Mouse (Mus musculus) neural tube, embryonic 14.5 days (tissue): ENCODE measurements around the gene Rundc3a. TPM values are rescaled to one million over a fixed set of nuclear protein-coding genes. Genes with fewer than 3 reads are reported as not detected.
"Not testable (repeated sequence)": the region's sequence is repeated elsewhere in the genome, so short reads cannot be mapped to it uniquely, and the experiment has no call there.

Experiments
- ATAC-seq: fragments of 200-750 bp; cut with Nextera tagmentation; 2 replicates; pipeline ENCODE4 v1.8.0; 2017; ENCODE audit warnings: low read depth, mild to moderate bottlenecking, moderate TSS enrichment, moderate library complexity
- H3K27ac ChIP-seq: fragments of 300-500 bp; sonication (generic); 2 replicates; pipeline ENCODE4 v1.5.1; 2014; ENCODE audit warnings: low read depth, mild to moderate bottlenecking, control low read depth, low read length, moderate library complexity, mixed read lengths
- H3K27me3 ChIP-seq: fragments of 300-500 bp; sonication (generic); 2 replicates; pipeline ENCODE4 v1.6.1; 2014; ENCODE audit warnings: low read length; ENCODE audit not compliant: control insufficient read depth, insufficient read depth
- H3K36me3 ChIP-seq: fragments of 300-500 bp; sonication (generic); 2 replicates; pipeline ENCODE4 v1.6.1; 2014; ENCODE audit warnings: low read length, mixed read lengths; ENCODE audit not compliant: control insufficient read depth, insufficient read depth
- H3K4me1 ChIP-seq: fragments of 300-500 bp; sonication (generic); 2 replicates; pipeline ENCODE4 v1.6.1; 2014; ENCODE audit warnings: low read length; ENCODE audit not compliant: control insufficient read depth, insufficient read depth
- H3K4me2 ChIP-seq: fragments of 300-500 bp; sonication (generic); 2 replicates; pipeline ENCODE4 v1.6.1; 2014; ENCODE audit warnings: mild to moderate bottlenecking, low read depth, low read length, control low read depth
- H3K4me3 ChIP-seq: fragments of 300-500 bp; sonication (generic); 2 replicates; pipeline ENCODE4 v1.5.1; 2014; ENCODE audit warnings: low read depth, low read length, control low read depth, mixed read lengths
- H3K9ac ChIP-seq: fragments of 300-500 bp; sonication (generic); replicated peaks from 2 replicates; pipeline ENCODE4 v1.6.1; 2014; ENCODE audit warnings: low read depth, mild to moderate bottlenecking, control low read depth, low read length, mixed read lengths
- H3K9me3 ChIP-seq: fragments of 300-500 bp; sonication (generic); 2 replicates; pipeline ENCODE4 v1.6.1; 2016; ENCODE audit warnings: low read length; ENCODE audit not compliant: control insufficient read depth
- WGBS: fragments of 180-500 bp; shearing (Covaris S2); extraction: QIAGEN DNeasy Blood & Tissue Kit; methylation state at CpG from one replicate; pipeline ENCODE4 v1.1.7; 2014; 5-methylcytosine and 5-hydroxymethylcytosine counted together
- polyA plus RNA-seq: library from polyadenylated mRNA; unstranded; fragments of >200 nt; fragmentation: Nextera tagmentation; extraction: Ambion mirVana; gene quantifications from 2 replicates; pipeline ENCODE4 v1.2.1, GENCODE M21; 2014

Rundc3a gene
- polyA plus RNA-seq, 1 experiment from 2014 or later: 115 TPM

GRCm38 (mm10) chr11:102364570-102365371 lies 28.4 kb upstream of the Rundc3a start:
- Histone ChIP-seq H3K4me3 (no peak overlapping the region), H3K27me3 (no peaks in the 10 kb centered on the region), H3K9ac (no peak overlapping the region), H3K4me2 (no peak overlapping the region), H3K9me3 (no peaks in the 10 kb centered on the region), H3K36me3 (no peaks in the 10 kb centered on the region), H3K27ac (no peak overlapping the region), H3K4me1 (no peaks in the 10 kb centered on the region)
- WGBS: 74% methylated on average over 14 of the region's 14 CpGs
- no peak for ATAC-seq

- WGBS: 59% methylated on average over 4 of the region's 4 CpGs
- ATAC-seq: no peak
- no peaks in the 10 kb centered on the region for H3K27me3 ChIP-seq
Observed at GRCm38 (mm10) chr11:102365699-102366098, 27.5 kb upstream of the Rundc3a start.

GRCm38 (mm10) chr11:102366103-102366502 lies 27.1 kb upstream of the Rundc3a start, which contains the start of gene Slc4a1:
Gene Slc4a1 (minus strand): TSS chr11:102366203.
- not testable (repeated sequence) for H3K36me3 ChIP-seq, H3K9ac ChIP-seq, H3K27me3 ChIP-seq, H3K4me3 ChIP-seq, H3K9me3 ChIP-seq, H3K4me2 ChIP-seq, H3K4me1 ChIP-seq, ATAC-seq, H3K27ac ChIP-seq
- 81% methylated on average over 8 of the region's 8 CpGs for WGBS

More at GRCm38 (mm10) chr11:102365699-102366098, 27.5 kb upstream of the Rundc3a start:
- Histone ChIP-seq H3K36me3 (no peaks in the 10 kb centered on the region), H3K27ac (no peak overlapping the region), H3K4me2 (no peak overlapping the region), H3K9ac (no peak overlapping the region), H3K9me3 (no peaks in the 10 kb centered on the region), H3K4me3 (no peak overlapping the region), H3K4me1 (no peaks in the 10 kb centered on the region)

GRCm38 (mm10) chr11:102367504-102368280 lies 25.5 kb upstream of the Rundc3a start:
- H3K4me3 ChIP-seq: no peak overlapping the region
- ATAC-seq: no peak
- no peak overlapping the region for H3K9ac ChIP-seq
- no peak overlapping the region for H3K27ac ChIP-seq
- H3K9me3 ChIP-seq: no peaks in the 10 kb centered on the region
- no peaks in the 10 kb centered on the region for H3K27me3 ChIP-seq
- H3K4me2 ChIP-seq: no peak overlapping the region
- H3K4me1 ChIP-seq: no peaks in the 10 kb centered on the region
- WGBS: 78% methylated on average over 9 of the region's 9 CpGs
- H3K36me3 ChIP-seq: no peaks in the 10 kb centered on the region

GRCm38 (mm10) chr11:102368347-102368746 lies 24.9 kb upstream of the Rundc3a start:
- Histone ChIP-seq H3K36me3 (no peaks in the 10 kb centered on the region), H3K27ac (no peak overlapping the region), H3K4me2 (no peak overlapping the region), H3K9me3 (no peaks in the 10 kb centered on the region), H3K27me3 (no peaks in the 10 kb centered on the region), H3K4me1 (no peaks in the 10 kb centered on the region), H3K9ac (no peak overlapping the region), H3K4me3 (no peak overlapping the region)
- WGBS: 87% methylated on average over 5 of the region's 5 CpGs
- ATAC-seq: no peak

GRCm38 (mm10) chr11:102369263-102369662 lies 23.9 kb upstream of the Rundc3a start:
- no peaks in the 10 kb centered on the region for H3K4me1 ChIP-seq
- no peaks in the 10 kb centered on the region for H3K9me3 ChIP-seq
- no peak for ATAC-seq
- no peak overlapping the region for H3K27ac ChIP-seq
- H3K4me2 ChIP-seq: no peak overlapping the region
- no peak overlapping the region for H3K4me3 ChIP-seq
- 80% methylated on average over 4 of the region's 4 CpGs for WGBS
- H3K36me3 ChIP-seq: no peaks in the 10 kb centered on the region
- no peak overlapping the region for H3K9ac ChIP-seq
- H3K27me3 ChIP-seq: no peaks in the 10 kb centered on the region

GRCm38 (mm10) chr11:102370285-102370684 lies 22.9 kb upstream of the Rundc3a start:
- 67% methylated on average over 7 of the region's 7 CpGs for WGBS
- no peaks in the 10 kb centered on the region for H3K4me1 ChIP-seq
- no peak overlapping the region for H3K4me3 ChIP-seq
- H3K36me3 ChIP-seq: no peaks in the 10 kb centered on the region
- no peak for ATAC-seq
- H3K9ac ChIP-seq: no peak overlapping the region
- H3K27me3 ChIP-seq: no peaks in the 10 kb centered on the region
- H3K27ac ChIP-seq: no peak overlapping the region
- H3K4me2 ChIP-seq: no peak overlapping the region
- H3K9me3 ChIP-seq: no peaks in the 10 kb centered on the region

GRCm38 (mm10) chr11:102371926-102372685 lies 21.1 kb upstream of the Rundc3a start:
- H3K9ac ChIP-seq: no peak overlapping the region

More at GRCm38 (mm10) chr11:102371926-102372685, 21.1 kb upstream of the Rundc3a start:
- Histone ChIP-seq H3K27ac (no peak overlapping the region), H3K36me3 (no peaks in the 10 kb centered on the region), H3K9me3 (no peaks in the 10 kb centered on the region), H3K4me2 (no peak overlapping the region), H3K27me3 (no peaks in the 10 kb centered on the region), H3K4me1 (no peaks in the 10 kb centered on the region), H3K4me3 (no peak overlapping the region)
- 87% methylated on average over 12 of the region's 12 CpGs for WGBS
- ATAC-seq: no peak
